ENCODE assay signal across 10 mouse cellular contexts in the genomic region with DNA sequence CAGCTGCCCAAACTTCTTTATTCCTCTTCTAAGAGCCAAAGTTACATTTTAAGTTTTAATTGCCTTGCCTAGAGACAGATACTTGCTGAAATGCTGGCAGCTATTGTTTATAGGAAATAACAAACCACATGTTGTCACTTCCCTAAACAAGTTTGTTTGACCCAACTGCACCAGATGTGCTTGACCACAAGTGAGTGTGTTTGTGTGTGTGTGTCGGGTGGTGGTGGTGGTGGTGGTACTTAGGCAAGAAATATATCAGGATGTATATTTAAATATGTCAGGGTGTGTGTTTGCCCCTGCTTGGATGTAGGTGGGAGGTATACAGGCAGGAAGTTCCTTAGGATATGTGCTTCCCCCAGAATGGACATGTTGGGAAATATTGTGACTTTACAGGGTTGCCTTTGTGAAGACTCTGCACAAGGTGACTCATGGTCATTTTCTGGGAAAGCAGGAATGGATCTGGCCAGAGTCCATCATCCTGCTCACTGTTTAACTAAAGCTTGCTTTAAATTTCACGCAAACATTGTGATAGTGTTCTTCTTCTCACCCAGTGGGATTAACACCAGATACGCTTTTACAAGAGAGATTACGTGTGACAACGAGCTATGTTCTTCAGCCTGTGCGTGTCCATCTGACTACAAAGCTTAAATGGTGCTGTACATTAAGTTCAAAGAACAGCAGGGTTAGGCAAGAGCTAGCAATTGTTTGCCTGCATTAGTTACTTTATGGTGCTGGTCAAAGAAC. TPM values are rescaled to one million over a fixed set of nuclear protein-coding genes. Genes with fewer than 3 reads are reported as not detected.
A peak's percentile ranks its signal among the peaks of the same experiment; 100 is the strongest.
DNase-seq lines count a peak whose midpoint lies in the region; ATAC-seq and TF ChIP-seq lines count a peak whose summit lies in the region.
"Had no signal": no experiment of that assay in that cellular context is flagged by ENCODE, and none has a peak within 500 bp of the region (broad histone marks: within the 10 kb centered on the region; RNA-seq: fewer than 3 reads in every experiment).

No protein-coding gene starts in this region.

- H3K4me1 ChIP-seq in heart, postnatal 0 days (ENCODE audit: control insufficient read depth, insufficient read depth), result 0 out of 2 replicates have a peak, but pooled peaks cover 5% of the 10 kb centered on the region
- H3K4me1 ChIP-seq in forebrain, embryonic 12.5 days, result peaks cover 22% of the 10 kb centered on the region
- peaks cover 21% of the 10 kb centered on the region for H3K4me1 ChIP-seq in limb, embryonic 13.5 days

- no peak for ATAC-seq in heart, postnatal 0 days (ENCODE audit: insufficient read depth, low read depth)
- peak; percentile 5; the same call in 1 of the 2 replicates for ATAC-seq in forebrain, embryonic 12.5 days (ENCODE audit: low FRiP score)
- ATAC-seq in limb, embryonic 13.5 days (ENCODE audit: low FRiP score, low read depth), result peak; percentile 13

- 50% methylated on average over 6 of the region's 6 CpGs for WGBS in heart, postnatal 0 days
- WGBS in forebrain, embryonic 12.5 days, result 57% methylated on average over 6 of the region's 6 CpGs
- 39% methylated on average over 6 of the region's 6 CpGs for WGBS in limb, embryonic 13.5 days

- intact Hi-C loops in heart, postnatal 36 days (cut with DNase I), result loop anchor here (2.0 to 5.0 kb wide), 2 partner anchors 46 to 47 kb away; no protein-coding TSS in a partner anchor

- TF ChIP-seq CTCF in heart, postnatal 0 days (IDR thresholded peaks at IDR 0.05; ENCODE audit: low read depth), result no peak

- H3K27ac ChIP-seq in heart, postnatal 0 days (ENCODE audit: low read depth), result no peak overlapping the region
- no peak overlapping the region for H3K27ac ChIP-seq in forebrain, embryonic 12.5 days
- no peak overlapping the region for H3K27ac ChIP-seq in limb, embryonic 13.5 days
- H3K27ac ChIP-seq: embryonic facial prominence, embryonic 13.5 days had no signal

- no peaks in the 10 kb centered on the region for H3K36me3 ChIP-seq in heart, postnatal 0 days (replicated peaks; ENCODE audit: control insufficient read depth, insufficient read depth, low read length)
- no peaks in the 10 kb centered on the region for H3K36me3 ChIP-seq in forebrain, embryonic 12.5 days (replicated peaks)
- no peaks in the 10 kb centered on the region for H3K36me3 ChIP-seq in limb, embryonic 13.5 days
- H3K36me3 ChIP-seq: embryonic facial prominence, embryonic 13.5 days had no signal

- H3K9ac ChIP-seq in heart, postnatal 0 days (replicated peaks; ENCODE audit: low read depth, low read length), result no peak overlapping the region
- H3K9ac ChIP-seq in forebrain, embryonic 12.5 days, result no peak overlapping the region
- H3K9ac ChIP-seq in limb, embryonic 13.5 days, result no peak overlapping the region

- H3K4me2 ChIP-seq in heart, postnatal 0 days (ENCODE audit: low read depth, low read length), result peak overlapping the region; percentile 59
- no peak overlapping the region for H3K4me2 ChIP-seq in forebrain, embryonic 12.5 days
- peak overlapping the region; percentile 52 for H3K4me2 ChIP-seq in limb, embryonic 13.5 days (replicated peaks)

- H3K9me3 ChIP-seq in heart, postnatal 0 days (replicated peaks; ENCODE audit: control insufficient read depth, low read length), result no peaks in the 10 kb centered on the region
- H3K9me3 ChIP-seq in forebrain, embryonic 12.5 days, result no peaks in the 10 kb centered on the region
- H3K9me3 ChIP-seq in limb, embryonic 13.5 days, result no peaks in the 10 kb centered on the region
- H3K9me3 ChIP-seq: embryonic facial prominence, embryonic 13.5 days had no signal

- no peak for DNase-seq in heart, postnatal 0 days (ENCODE audit: low spot score)
- DNase-seq in heart, postnatal 36 days, result no peak
- peak; percentile 51 for DNase-seq in 416B (ENCODE audit: low read depth)
- DNase-seq in B cell, adult 2 months, result no peak
- DNase-seq in urinary bladder, postnatal 14 days (ENCODE audit: low spot score), result no peak
- no peak for DNase-seq in gastrocnemius, postnatal 4 days (ENCODE audit: low spot score in 2 of 2)

- TF ChIP-seq EP300 in heart, postnatal 0 days (IDR thresholded peaks at IDR 0.05; ENCODE audit: low read depth), result no peak

- no peaks in the 10 kb centered on the region for H3K27me3 ChIP-seq in heart, postnatal 0 days (ENCODE audit: control insufficient read depth, insufficient read depth, low read length)
- H3K27me3 ChIP-seq in forebrain, embryonic 12.5 days, result no peaks in the 10 kb centered on the region
- H3K27me3 ChIP-seq in limb, embryonic 13.5 days, result no peaks in the 10 kb centered on the region
- H3K27me3 ChIP-seq: embryonic facial prominence, embryonic 13.5 days had no signal

- no peak overlapping the region for H3K4me3 ChIP-seq in heart, postnatal 0 days (ENCODE audit: low read depth, low read length)
- H3K4me3 ChIP-seq in forebrain, embryonic 12.5 days (replicated peaks), result no peak overlapping the region
- no peak overlapping the region for H3K4me3 ChIP-seq in limb, embryonic 13.5 days

RNA-seq across cellular contexts. Expression of gene Acadl, which starts 32.2 kb away (rescaled TPM):
- total RNA-seq in heart, postnatal 0 days (2014; rRNA removed; ENCODE audit: low replicate concordance), result 144 and 267 TPM in 2 replicates
- polyA plus RNA-seq in heart, postnatal 0 days (2015; fragmentation: Nextera tagmentation; extraction: Ambion mirVana), result 1,733 and 1,796 TPM in 2 replicates
- 1,000 to 10,000 TPM; 1,167 to 1,246 TPM for total RNA-seq in heart, postnatal 36 days (2021)
- polyA plus RNA-seq in forebrain, embryonic 12.5 days (2016; fragmentation: Nextera tagmentation; extraction: Ambion mirVana), result 42.5 and 44.7 TPM in 2 replicates
- 75.8 and 83.4 TPM in 2 replicates for polyA plus RNA-seq in limb, embryonic 13.5 days (2015; fragmentation: Nextera tagmentation; extraction: Ambion mirVana)
- 100 to 1,000 TPM; 436 to 457 TPM for total RNA-seq in gastrocnemius, postnatal 4 days (2021)

RNA-seq across cellular contexts. Expression of gene Myl1, which starts 49.9 kb away (rescaled TPM):
- total RNA-seq in heart, postnatal 0 days (2014; rRNA removed; ENCODE audit: low replicate concordance), result 128 and 160 TPM in 2 replicates
- polyA plus RNA-seq in heart, postnatal 0 days (2015; fragmentation: Nextera tagmentation; extraction: Ambion mirVana), result 388 and 459 TPM in 2 replicates
- total RNA-seq in heart, postnatal 36 days (2021), result 10 to 100 TPM; 30.9 to 39.3 TPM
- polyA plus RNA-seq in forebrain, embryonic 12.5 days (2016; fragmentation: Nextera tagmentation; extraction: Ambion mirVana), result 0.37 and 2.7 TPM in 2 replicates
- polyA plus RNA-seq in limb, embryonic 13.5 days (2015; fragmentation: Nextera tagmentation; extraction: Ambion mirVana), result 383 and 390 TPM in 2 replicates
- total RNA-seq in gastrocnemius, postnatal 4 days (2021), result over 10,000 TPM; 17,678 to 18,583 TPM
- polyA plus RNA-seq: small intestine, adult 2 months had no signal

Comparison
In these comparisons a context has a peak if more than half of its experiments do, and no peak if none do; other contexts are left out.
1. RNA of gene Myl1, which starts 49.9 kb away (total RNA-seq): 17,678 to 18,583 TPM in gastrocnemius, postnatal 4 days; 128 to 160 TPM in heart, postnatal 0 days and 30.9 to 39.3 TPM in heart, postnatal 36 days; every median in the first group is over 100 times any median in the second.